Mouse (Mus musculus) bone marrow macrophage, adult 2 months (primary cell): ENCODE results near the gene Rnf212.

ENCODE experiments used
- CTCF ChIP-seq: IDR thresholded peaks from 2 replicates; pipeline ENCODE4 v1.5.1; 2012; ENCODE audit warnings: low read depth, mild to moderate bottlenecking, low read length, moderate library complexity
- POLR2A ChIP-seq: IDR thresholded peaks from 2 replicates; pipeline ENCODE4 v1.6.1; 2012; ENCODE audit warnings: mild to moderate bottlenecking, low read depth, low read length, borderline replicate concordance

- TF ChIP-seq POLR2A (no peak), CTCF (no peak)
Measured at GRCm38 (mm10) chr5:108693872-108694288, 80.9 kb downstream of the Rnf212 start.
